ENCODE assay signal across 29 mouse cellular contexts in the genomic region with DNA sequence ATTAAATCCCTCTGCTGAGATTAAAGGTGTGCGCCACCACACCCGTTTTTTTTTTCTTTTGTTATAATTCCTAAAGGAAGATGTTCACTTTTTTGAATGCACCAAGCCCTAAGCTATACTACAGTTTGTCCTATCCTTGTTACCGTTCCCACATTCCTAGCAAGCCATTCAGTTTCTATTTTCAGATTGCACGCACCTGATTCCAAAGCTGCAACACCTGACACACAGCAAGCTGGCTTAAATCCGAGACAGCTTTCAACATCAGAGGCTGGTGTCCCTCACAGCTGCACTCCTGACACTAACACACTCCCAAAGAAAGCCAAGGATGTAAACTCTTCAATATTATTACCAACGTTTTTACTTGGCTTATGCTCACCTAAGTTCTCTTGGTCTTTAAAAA. TPM values are rescaled to one million over a fixed set of nuclear protein-coding genes. Genes with fewer than 3 reads are reported as not detected.
DNase-seq lines count a peak whose midpoint lies in the region; ATAC-seq and TF ChIP-seq lines count a peak whose summit lies in the region.
"Had no signal": no experiment of that assay in that cellular context is flagged by ENCODE, and none has a peak within 500 bp of the region (broad histone marks: within the 10 kb centered on the region; RNA-seq: fewer than 3 reads in every experiment).

No protein-coding gene starts in this region.

- H3K9me3 ChIP-seq in heart, embryonic 15.5 days (replicated peaks), result no peaks in the 10 kb centered on the region
- no peaks in the 10 kb centered on the region for H3K9me3 ChIP-seq in intestine, embryonic 15.5 days
- H3K9me3 ChIP-seq: embryonic facial prominence, embryonic 10.5 days; embryonic facial prominence, embryonic 15.5 days; forebrain, embryonic 12.5 days; limb, embryonic 12.5 days; liver, embryonic 15.5 days; lung, embryonic 15.5 days; midbrain, embryonic 13.5 days; neural tube, embryonic 13.5 days had no signal

- no peaks in the 10 kb centered on the region for H3K36me3 ChIP-seq in heart, embryonic 15.5 days
- no peaks in the 10 kb centered on the region for H3K36me3 ChIP-seq in intestine, embryonic 15.5 days
- H3K36me3 ChIP-seq: embryonic facial prominence, embryonic 10.5 days; embryonic facial prominence, embryonic 15.5 days; forebrain, embryonic 12.5 days; limb, embryonic 12.5 days; liver, embryonic 15.5 days; lung, embryonic 15.5 days; midbrain, embryonic 13.5 days; neural tube, embryonic 13.5 days had no signal

- no peak for TF ChIP-seq POLR2A in lung, adult 2 months (IDR thresholded peaks at IDR 0.05; ENCODE audit: borderline replicate concordance, extremely low read depth, low read depth, low read length)

- peak; percentile 93 for DNase-seq in heart, adult 11 months
- no peak for DNase-seq in heart, postnatal 4 days
- DNase-seq in lung, postnatal 36 days, result peak; percentile 14
- DNase-seq in lung, adult 2 months, result no peak
- no peak for DNase-seq in urinary bladder, postnatal 25 days (ENCODE audit: low spot score)
- DNase-seq: adrenal gland, postnatal 36 days; cerebellum, adult 2 months; cerebellum, postnatal 14 days; forebrain, postnatal 0 days; gastrocnemius, postnatal 25 days; kidney, adult 11 months; kidney, postnatal 14 days; thymus, postnatal 14 days had no signal

- H3K27ac ChIP-seq in heart, embryonic 15.5 days, result peak overlapping the region; percentile 86
- no peak overlapping the region for H3K27ac ChIP-seq in intestine, embryonic 15.5 days
- H3K27ac ChIP-seq: embryonic facial prominence, embryonic 10.5 days; embryonic facial prominence, embryonic 15.5 days; forebrain, embryonic 12.5 days; hindbrain, embryonic 14.5 days; layer of hippocampus, adult 2 months; left cerebral cortex, adult 2 months; limb, embryonic 12.5 days; liver, embryonic 15.5 days; lung, embryonic 15.5 days; macrophage; midbrain, embryonic 13.5 days; neural tube, embryonic 13.5 days had no signal

- no peaks in the 10 kb centered on the region for H3K27me3 ChIP-seq in heart, embryonic 15.5 days
- H3K27me3 ChIP-seq in intestine, embryonic 15.5 days (replicated peaks), result no peaks in the 10 kb centered on the region
- H3K27me3 ChIP-seq: embryonic facial prominence, embryonic 15.5 days; forebrain, embryonic 12.5 days; limb, embryonic 12.5 days; liver, embryonic 15.5 days; lung, embryonic 15.5 days; midbrain, embryonic 13.5 days; neural tube, embryonic 13.5 days; Patski had no signal

- TF ChIP-seq CTCF in lung, adult 2 months (IDR thresholded peaks at IDR 0.05; ENCODE audit: insufficient read depth, low read length), result no peak

- H3K9ac ChIP-seq in heart, embryonic 15.5 days, result no peak overlapping the region
- no peak overlapping the region for H3K9ac ChIP-seq in intestine, embryonic 15.5 days
- H3K9ac ChIP-seq: embryonic facial prominence, embryonic 15.5 days; forebrain, embryonic 12.5 days; forebrain, postnatal 0 days; hindbrain, embryonic 14.5 days; limb, embryonic 12.5 days; liver, embryonic 15.5 days; lung, embryonic 15.5 days; midbrain, embryonic 13.5 days; neural tube, embryonic 13.5 days had no signal

- 0 out of 2 replicates have a peak, but pooled peaks have one; percentile 48 for ATAC-seq in heart, embryonic 15.5 days (replicated peaks; ENCODE audit: insufficient number of reproducible peaks, insufficient read depth, low FRiP score, low read depth)
- ATAC-seq in intestine, embryonic 15.5 days, result no peak
- no peak for ATAC-seq in cerebellum, adult (ENCODE audit: insufficient number of reproducible peaks, low FRiP score, low TSS enrichment)
- ATAC-seq: forebrain, postnatal 0 days; midbrain, embryonic 13.5 days; Patski had no signal

- no peaks in the 10 kb centered on the region for H3K4me1 ChIP-seq in lung, adult 2 months (ENCODE audit: control insufficient read depth, insufficient read depth, low read length)
- H3K4me1 ChIP-seq in heart, embryonic 15.5 days (replicated peaks), result peaks cover 53% of the 10 kb centered on the region
- H3K4me1 ChIP-seq in intestine, embryonic 15.5 days (replicated peaks), result no peaks in the 10 kb centered on the region
- H3K4me1 ChIP-seq: forebrain, embryonic 12.5 days; midbrain, embryonic 13.5 days had no signal

- no peak overlapping the region for H3K4me3 ChIP-seq in lung, adult 2 months (replicated peaks; ENCODE audit: extremely low read depth, low read depth, low read length)
- H3K4me3 ChIP-seq in heart, embryonic 15.5 days, result no peak overlapping the region
- no peak overlapping the region for H3K4me3 ChIP-seq in intestine, embryonic 15.5 days (replicated peaks)
- H3K4me3 ChIP-seq: embryonic facial prominence, embryonic 10.5 days; embryonic facial prominence, embryonic 15.5 days; forebrain, embryonic 12.5 days; layer of hippocampus, adult 2 months; left cerebral cortex, adult 2 months; limb, embryonic 12.5 days; liver, embryonic 15.5 days; lung, embryonic 15.5 days; midbrain, embryonic 13.5 days; neural tube, embryonic 13.5 days had no signal

- 79% methylated on average over 6 of the region's 6 CpGs for WGBS in lung, adult 2 months
- 53% methylated on average over 6 of the region's 6 CpGs for WGBS in heart, embryonic 15.5 days
- whole genome bisulfite sequencing in intestine, embryonic 15.5 days, result 87% methylated on average over 6 of the region's 6 CpGs

- H3K4me2 ChIP-seq in heart, embryonic 15.5 days, result no peak overlapping the region
- no peak overlapping the region for H3K4me2 ChIP-seq in intestine, embryonic 15.5 days (replicated peaks)
- H3K4me2 ChIP-seq: embryonic facial prominence, embryonic 15.5 days; forebrain, embryonic 12.5 days; hindbrain, embryonic 14.5 days; limb, embryonic 12.5 days; liver, embryonic 15.5 days; lung, embryonic 15.5 days; midbrain, embryonic 13.5 days; neural tube, embryonic 13.5 days had no signal

RNA-seq across cellular contexts. Expression of a gene that starts 19.4 kb away (rescaled TPM):
- 100 to 1,000 TPM; 118 to 124 TPM for total RNA-seq in heart, postnatal 4 days (2021)
- 10.9 and 18.6 TPM in 2 replicates for polyA plus RNA-seq in lung, adult 2 months (2012; rRNA removed)
- 25.4 and 26.0 TPM in 2 replicates for polyA plus RNA-seq in heart, embryonic 15.5 days (2015; fragmentation: Nextera tagmentation; extraction: Ambion mirVana)
- polyA plus RNA-seq in intestine, embryonic 15.5 days (2015; fragmentation: Nextera tagmentation; extraction: Ambion mirVana), result 18.0 and 19.3 TPM in 2 replicates

RNA-seq across cellular contexts. Expression of a gene that starts 26.0 kb away (rescaled TPM):
- 10 to 100 TPM; 22.6 to 24.2 TPM for total RNA-seq in heart, postnatal 4 days (2021)
- 0.77 and 1.1 TPM in 2 replicates for polyA plus RNA-seq in lung, adult 2 months (2012; rRNA removed)
- polyA plus RNA-seq in heart, embryonic 15.5 days (2015; fragmentation: Nextera tagmentation; extraction: Ambion mirVana), result 42.8 and 48.2 TPM in 2 replicates
- 31.1 and 31.9 TPM in 2 replicates for polyA plus RNA-seq in intestine, embryonic 15.5 days (2015; fragmentation: Nextera tagmentation; extraction: Ambion mirVana)

Comparison
In these comparisons a context has a peak if more than half of its experiments do, and no peak if none do; other contexts are left out.
1. DNase-seq: peak in heart, adult 11 months (single experiment) and lung, postnatal 36 days (single experiment); none in heart, postnatal 4 days (single experiment), lung, adult 2 months (single experiment) and urinary bladder, postnatal 25 days (single experiment).
2. RNA of a gene that starts 26.0 kb away (polyA plus RNA-seq): 42.8 to 48.2 TPM in heart, embryonic 15.5 days and 31.1 to 31.9 TPM in intestine, embryonic 15.5 days; 0.77 to 1.1 TPM in lung, adult 2 months; every median in the first group is over 10 times any median in the second.